19 mouse cellular contexts compared by ENCODE assay signal in the genomic region with DNA sequence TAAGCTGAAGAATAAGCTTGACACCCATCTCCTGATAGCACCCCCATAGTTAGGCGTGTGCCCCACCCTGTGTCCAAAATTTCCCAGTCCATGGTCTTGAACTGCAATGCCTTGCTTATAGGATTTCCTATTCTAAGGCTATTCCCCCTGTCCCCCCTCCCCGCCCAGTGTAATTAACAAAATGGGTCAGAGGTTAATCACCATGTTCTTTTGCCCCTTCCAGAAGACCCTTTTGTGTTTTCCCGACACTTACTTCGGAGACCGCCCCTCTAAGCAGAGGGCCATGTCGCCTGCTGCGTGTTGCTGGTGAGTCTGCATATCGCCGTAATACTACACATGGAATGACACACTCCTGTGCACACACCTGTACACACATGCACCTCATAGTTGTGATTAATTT. TPM values are rescaled to one million over a fixed set of nuclear protein-coding genes. Genes with fewer than 3 reads are reported as not detected.
DNase-seq lines count a peak whose midpoint lies in the region; ATAC-seq and TF ChIP-seq lines count a peak whose summit lies in the region.
"Had no signal": no experiment of that assay in that cellular context is flagged by ENCODE, and none has a peak within 500 bp of the region (broad histone marks: within the 10 kb centered on the region; RNA-seq: fewer than 3 reads in every experiment).

No protein-coding gene starts in this region.

- H3K4me3 ChIP-seq in hindbrain, embryonic 10.5 days: no peak overlapping the region
- no peak overlapping the region for H3K4me3 ChIP-seq in hindbrain, embryonic 14.5 days (replicated peaks; ENCODE audit: low read length)
- no peak overlapping the region for H3K4me3 ChIP-seq in neural tube, embryonic 13.5 days
- no peak overlapping the region for H3K4me3 ChIP-seq in embryonic facial prominence, embryonic 10.5 days
- no peak overlapping the region for H3K4me3 ChIP-seq in liver, postnatal 0 days (ENCODE audit: low read depth, low read length)
- H3K4me3 ChIP-seq: embryonic facial prominence, embryonic 15.5 days; midbrain, embryonic 13.5 days; myocyte had no signal

- 51% methylated on average over 9 of the region's 9 CpGs for WGBS in hindbrain, embryonic 10.5 days
- WGBS in hindbrain, embryonic 14.5 days: 32% methylated on average over 9 of the region's 9 CpGs
- WGBS in neural tube, embryonic 13.5 days: 36% methylated on average over 9 of the region's 9 CpGs
- WGBS in embryonic facial prominence, embryonic 10.5 days: 44% methylated on average over 9 of the region's 9 CpGs
- 80% methylated on average over 9 of the region's 9 CpGs for WGBS in liver, postnatal 0 days (ENCODE audit: insufficient replicate concordance)

- TF ChIP-seq CTCF in liver, postnatal 0 days (IDR thresholded peaks at IDR 0.05; ENCODE audit: low read depth): no peak

- H3K4me1 ChIP-seq in hindbrain, embryonic 10.5 days (replicated peaks): peaks cover 44% of the 10 kb centered on the region
- H3K4me1 ChIP-seq in hindbrain, embryonic 14.5 days (replicated peaks; ENCODE audit: control insufficient read depth, insufficient read depth, low read length): peaks cover 9% of the 10 kb centered on the region; the same call in 1 of the 2 replicates
- H3K4me1 ChIP-seq in neural tube, embryonic 13.5 days (replicated peaks): peaks cover 40% of the 10 kb centered on the region
- H3K4me1 ChIP-seq in embryonic facial prominence, embryonic 10.5 days: peaks cover 54% of the 10 kb centered on the region
- H3K4me1 ChIP-seq in liver, postnatal 0 days (ENCODE audit: insufficient read depth): peaks cover 6% of the 10 kb centered on the region; the same call in 1 of the 2 replicates
- H3K4me1 ChIP-seq: embryonic facial prominence, embryonic 15.5 days had no signal

- peaks cover 30% of the 10 kb centered on the region for H3K9me3 ChIP-seq in hindbrain, embryonic 10.5 days
- no peaks in the 10 kb centered on the region for H3K9me3 ChIP-seq in hindbrain, embryonic 14.5 days (ENCODE audit: control insufficient read depth, low read length)
- peaks cover 3% of the 10 kb centered on the region; the same call in 1 of the 2 replicates for H3K9me3 ChIP-seq in neural tube, embryonic 13.5 days
- H3K9me3 ChIP-seq in embryonic facial prominence, embryonic 10.5 days: peaks cover 27% of the 10 kb centered on the region
- no peaks in the 10 kb centered on the region for H3K9me3 ChIP-seq in liver, postnatal 0 days (ENCODE audit: low read length)
- H3K9me3 ChIP-seq: embryonic facial prominence, embryonic 15.5 days had no signal

- H3K4me2 ChIP-seq in hindbrain, embryonic 14.5 days (replicated peaks): no peak overlapping the region
- no peak overlapping the region for H3K4me2 ChIP-seq in neural tube, embryonic 13.5 days
- no peak overlapping the region for H3K4me2 ChIP-seq in liver, postnatal 0 days (ENCODE audit: low read depth, low read length)
- H3K4me2 ChIP-seq: embryonic facial prominence, embryonic 15.5 days; heart, embryonic 11.5 days; midbrain, embryonic 13.5 days had no signal

- TF ChIP-seq EP300 in liver, postnatal 0 days (IDR thresholded peaks at IDR 0.05; ENCODE audit: low read depth): no peak

- no peak for DNase-seq in hindbrain, embryonic 10.5 days (ENCODE audit: low spot score)
- DNase-seq in hindbrain, embryonic 14.5 days (ENCODE audit: low spot score): no peak
- no peak for DNase-seq in neural tube, embryonic 10.5 days (ENCODE audit: extremely low spot score, low spot score)
- DNase-seq in embryonic facial prominence, embryonic 10.5 days (ENCODE audit: low spot score): no peak
- DNase-seq in liver, postnatal 0 days: peak; percentile 9
- no peak for DNase-seq in ovary, postnatal 10 days (ENCODE audit: low spot score)
- DNase-seq in right cerebral cortex, postnatal 4 days: no peak
- DNase-seq: cerebellum, adult 8-10 months; gastrocnemius, postnatal 25 days; heart, postnatal 10 days; kidney, adult 18-20 months had no signal

- no peak overlapping the region for H3K9ac ChIP-seq in hindbrain, embryonic 14.5 days
- H3K9ac ChIP-seq in neural tube, embryonic 13.5 days: no peak overlapping the region
- no peak overlapping the region for H3K9ac ChIP-seq in liver, postnatal 0 days (replicated peaks)
- H3K9ac ChIP-seq: embryonic facial prominence, embryonic 15.5 days; midbrain, embryonic 13.5 days had no signal

- H3K27ac ChIP-seq in hindbrain, embryonic 10.5 days: peak overlapping the region; percentile 47; the same call in 1 of the 2 replicates
- no peak overlapping the region for H3K27ac ChIP-seq in hindbrain, embryonic 14.5 days
- H3K27ac ChIP-seq in neural tube, embryonic 13.5 days (replicated peaks): 0 out of 2 replicates have a peak overlapping the region, but pooled peaks have one; percentile 23
- H3K27ac ChIP-seq in embryonic facial prominence, embryonic 10.5 days (replicated peaks): peak overlapping the region; percentile 76
- no peak overlapping the region for H3K27ac ChIP-seq in liver, postnatal 0 days (ENCODE audit: low read depth)
- H3K27ac ChIP-seq: embryonic facial prominence, embryonic 15.5 days; kidney, postnatal 0 days; macrophage; midbrain, embryonic 13.5 days had no signal

- peaks cover 6% of the 10 kb centered on the region for H3K27me3 ChIP-seq in hindbrain, embryonic 10.5 days (ENCODE audit: insufficient read depth, poor library complexity, severe bottlenecking)
- no peaks in the 10 kb centered on the region for H3K27me3 ChIP-seq in hindbrain, embryonic 14.5 days (ENCODE audit: control insufficient read depth, insufficient read depth, low read length)
- 0 out of 2 replicates have a peak, but pooled peaks cover 5% of the 10 kb centered on the region for H3K27me3 ChIP-seq in neural tube, embryonic 13.5 days
- peaks cover 6% of the 10 kb centered on the region; the same call in 1 of the 2 replicates for H3K27me3 ChIP-seq in embryonic facial prominence, embryonic 10.5 days (replicated peaks; ENCODE audit: low read depth, poor library complexity, severe bottlenecking)
- H3K27me3 ChIP-seq in liver, postnatal 0 days (ENCODE audit: insufficient read depth, low read length): no peaks in the 10 kb centered on the region
- H3K27me3 ChIP-seq: midbrain, embryonic 13.5 days had no signal

- ATAC-seq in hindbrain, embryonic 14.5 days (ENCODE audit: low FRiP score): no peak
- no peak for ATAC-seq in neural tube, embryonic 13.5 days (ENCODE audit: low read depth)
- no peak for ATAC-seq in liver, postnatal 0 days
- ATAC-seq: midbrain, embryonic 13.5 days had no signal

- peaks cover 94% of the 10 kb centered on the region for H3K36me3 ChIP-seq in hindbrain, embryonic 10.5 days
- peaks cover 100% of the 10 kb centered on the region for H3K36me3 ChIP-seq in hindbrain, embryonic 14.5 days (replicated peaks; ENCODE audit: control insufficient read depth, insufficient read depth)
- peaks cover 93% of the 10 kb centered on the region for H3K36me3 ChIP-seq in neural tube, embryonic 13.5 days
- H3K36me3 ChIP-seq in embryonic facial prominence, embryonic 10.5 days (replicated peaks): peaks cover 98% of the 10 kb centered on the region
- no peaks in the 10 kb centered on the region for H3K36me3 ChIP-seq in liver, postnatal 0 days (replicated peaks; ENCODE audit: insufficient read depth, low read length)

RNA-seq across cellular contexts. Expression of gene Rtl1, which starts 7.1 kb away (rescaled TPM):
- polyA plus RNA-seq in hindbrain, embryonic 10.5 days (2016; fragmentation: Nextera tagmentation; extraction: Ambion mirVana): 0.63 and 0.73 TPM in 2 replicates
- 1.4 and 1.8 TPM in 2 replicates for polyA plus RNA-seq in hindbrain, embryonic 14.5 days (2014; fragmentation: Nextera tagmentation; extraction: Ambion mirVana)
- polyA plus RNA-seq in neural tube, embryonic 13.5 days (2015; fragmentation: Nextera tagmentation; extraction: Ambion mirVana): 1.5 and 1.7 TPM in 2 replicates
- 0.87 and 0.88 TPM in 2 replicates for polyA plus RNA-seq in embryonic facial prominence, embryonic 10.5 days (2016; fragmentation: Nextera tagmentation; extraction: Ambion mirVana)
- polyA plus RNA-seq in liver, postnatal 0 days (2015; fragmentation: Nextera tagmentation; extraction: Ambion mirVana): 0.06 and 0.11 TPM in 2 replicates
- polyA plus RNA-seq: liver, adult 2 months; macrophage; myocyte had no signal

Comparison
In these comparisons a context has a peak if more than half of its experiments do, and no peak if none do; other contexts are left out.
1. H3K27ac ChIP-seq: peak in hindbrain, embryonic 10.5 days (single experiment), neural tube, embryonic 13.5 days (single experiment) and embryonic facial prominence, embryonic 10.5 days (single experiment); none in hindbrain, embryonic 14.5 days (single experiment) and liver, postnatal 0 days (single experiment).